Mouse (Mus musculus) stomach, postnatal 0 days (tissue): ENCODE measurements around the gene Ttc16. TPM values are rescaled to one million over a fixed set of nuclear protein-coding genes. Genes with fewer than 3 reads are reported as not detected.

ENCODE experiments used
- ATAC-seq: fragments of 200-750 bp; cut with Nextera tagmentation; 2 replicates; pipeline ENCODE4 v1.8.0; 2017; ENCODE audit not compliant: low FRiP score, low TSS enrichment
- DNase-seq: peaks from one replicate; pipeline ENCODE4 v3.0.0-alpha.2; 2016; ENCODE audit warnings: low spot score
- H3K27ac ChIP-seq: fragments of 300-500 bp; sonication (generic); replicated peaks from 2 replicates; pipeline ENCODE4 v1.5.1; 2014; ENCODE audit warnings: mild to moderate bottlenecking, control low read depth
- H3K27me3 ChIP-seq: fragments of 300-500 bp; sonication (generic); 2 replicates; pipeline ENCODE4 v1.6.1; 2014; ENCODE audit warnings: low read length; ENCODE audit not compliant: control insufficient read depth, insufficient read depth
- H3K36me3 ChIP-seq: fragments of 300-500 bp; sonication (generic); 2 replicates; pipeline ENCODE4 v1.6.1; 2014; ENCODE audit warnings: low read length, mixed read lengths; ENCODE audit not compliant: control insufficient read depth, insufficient read depth
- H3K4me1 ChIP-seq: fragments of 300-500 bp; sonication (generic); replicated peaks from 2 replicates; pipeline ENCODE4 v1.6.1; 2014; ENCODE audit warnings: antibody characterized with exemption; ENCODE audit not compliant: control insufficient read depth, insufficient read depth
- H3K4me2 ChIP-seq: fragments of 300-500 bp; sonication (generic); replicated peaks from 2 replicates; pipeline ENCODE4 v1.6.1; 2014; ENCODE audit warnings: low read depth, mild to moderate bottlenecking, control low read depth, moderate library complexity
- H3K4me3 ChIP-seq: fragments of 300-500 bp; sonication (generic); 2 replicates; pipeline ENCODE4 v1.5.1; 2014; ENCODE audit warnings: low read depth, low read length, control low read depth
- H3K9ac ChIP-seq: fragments of 300-500 bp; sonication (generic); 2 replicates; pipeline ENCODE4 v1.6.1; 2014; ENCODE audit warnings: mild to moderate bottlenecking, low read length, control low read depth, mixed read lengths
- H3K9me3 ChIP-seq: fragments of 300-500 bp; sonication (generic); 2 replicates; pipeline ENCODE4 v1.6.1; 2016; ENCODE audit warnings: low read length; ENCODE audit not compliant: control insufficient read depth
- CTCF ChIP-seq: IDR thresholded peaks from 2 replicates; pipeline ENCODE4 v1.5.1; 2016; ENCODE audit warnings: antibody characterized with exemption, low read depth, mild to moderate bottlenecking, moderate library complexity
- EP300 ChIP-seq: optimal IDR thresholded peaks from 2 replicates; pipeline ENCODE3; 2016; ENCODE audit warnings: antibody characterized with exemption
- WGBS: fragments of 180-500 bp; shearing (Covaris S2); extraction: QIAGEN DNeasy Blood & Tissue Kit; methylation state at CpG from one replicate; pipeline ENCODE4 v1.1.7; 2014; 5-methylcytosine and 5-hydroxymethylcytosine counted together
- polyA plus RNA-seq: library from polyadenylated mRNA; unstranded; fragments of >200 nt; fragmentation: Nextera tagmentation; extraction: Ambion mirVana; gene quantifications from 2 replicates; pipeline ENCODE4 v1.2.1, GENCODE M21; 2015

The Ttc16 gene
- polyA plus RNA-seq, 1 experiment from 2014 or later: 0.06 TPM

- 78% methylated on average over 4 of the region's 4 CpGs for WGBS
- TF ChIP-seq CTCF: no peak
- TF ChIP-seq EP300: no peak
Measured at GRCm38 (mm10) chr2:32761859-32762258, 13.6 kb downstream of the Ttc16 start.

GRCm38 (mm10) chr2:32761361-32761760 lies 14.1 kb downstream of the Ttc16 start:
- Histone ChIP-seq H3K27me3 (no peaks in the 10 kb centered on the region), H3K4me2 (no peak overlapping the region), H3K27ac (no peak overlapping the region), H3K9me3 (no peaks in the 10 kb centered on the region), H3K9ac (no peak overlapping the region), H3K4me1 (no peaks in the 10 kb centered on the region), H3K4me3 (no peak overlapping the region), H3K36me3 (peaks cover 7% of the 10 kb centered on the region; the same call in 1 of the 2 replicates)
- DNase-seq (no peak), ATAC-seq (no peak)
- TF ChIP-seq CTCF (no peak), EP300 (no peak)
- WGBS: 89% methylated on average over 14 of the region's 14 CpGs

More at GRCm38 (mm10) chr2:32761859-32762258, 13.6 kb downstream of the Ttc16 start:
- Histone ChIP-seq H3K9me3 (no peaks in the 10 kb centered on the region), H3K9ac (no peak overlapping the region), H3K4me2 (no peak overlapping the region), H3K27ac (no peak overlapping the region), H3K36me3 (peaks cover 7% of the 10 kb centered on the region; the same call in 1 of the 2 replicates), H3K4me1 (no peaks in the 10 kb centered on the region), H3K27me3 (no peaks in the 10 kb centered on the region), H3K4me3 (no peak overlapping the region)
- ATAC-seq: no peak
- no peak for DNase-seq

- H3K36me3 ChIP-seq: peaks cover 7% of the 10 kb centered on the region; the same call in 1 of the 2 replicates
- DNase-seq (no peak), ATAC-seq (no peak)
- H3K27me3 ChIP-seq: no peaks in the 10 kb centered on the region
- H3K9ac ChIP-seq: 0 out of 2 replicates have a peak overlapping the region, but pooled peaks have one; percentile 1
- no peaks in the 10 kb centered on the region for H3K4me1 ChIP-seq
- no peak for TF ChIP-seq CTCF
- no peak for TF ChIP-seq EP300
- WGBS: 97% methylated on average over 2 of the region's 2 CpGs
- no peak overlapping the region for H3K4me2 ChIP-seq
- H3K27ac ChIP-seq: no peak overlapping the region
- no peak overlapping the region for H3K4me3 ChIP-seq
- H3K9me3 ChIP-seq: no peaks in the 10 kb centered on the region
Measured at GRCm38 (mm10) chr2:32759001-32759400, 16.4 kb downstream of the Ttc16 start.

GRCm38 (mm10) chr2:32758503-32758902 lies 16.9 kb downstream of the Ttc16 start:
- no peaks in the 10 kb centered on the region for H3K4me1 ChIP-seq
- H3K9ac ChIP-seq: 0 out of 2 replicates have a peak overlapping the region, but pooled peaks have one; percentile 1
- no peak overlapping the region for H3K4me2 ChIP-seq
- DNase-seq (no peak), ATAC-seq (no peak)
- H3K4me3 ChIP-seq: no peak overlapping the region
- no peak overlapping the region for H3K27ac ChIP-seq
- no peaks in the 10 kb centered on the region for H3K9me3 ChIP-seq
- no peaks in the 10 kb centered on the region for H3K27me3 ChIP-seq
- WGBS: 59% methylated on average over 8 of the region's 8 CpGs
- H3K36me3 ChIP-seq: peaks cover 8% of the 10 kb centered on the region; the same call in 1 of the 2 replicates
- TF ChIP-seq CTCF (no peak), EP300 (no peak)

GRCm38 (mm10) chr2:32757056-32757845 lies 18.2 kb downstream of the Ttc16 start, which contains the start of gene Tor2a:
TSS of gene Tor2a (plus strand) at chr2:32757234.
- peak; percentile 98 for DNase-seq
- TF ChIP-seq EP300 (no peak), CTCF (peak; percentile 96)

GRCm38 (mm10) chr2:32756674-32757055 lies 18.8 kb downstream of the Ttc16 start:
- Histone ChIP-seq H3K4me1 (no peaks in the 10 kb centered on the region), H3K4me3 (no peak overlapping the region), H3K27me3 (no peaks in the 10 kb centered on the region), H3K4me2 (peak overlapping the region; percentile 69; the same call in 1 of the 2 replicates), H3K9me3 (no peaks in the 10 kb centered on the region), H3K9ac (no peak overlapping the region), H3K27ac (no peak overlapping the region), H3K36me3 (peaks cover 12% of the 10 kb centered on the region)
- TF ChIP-seq EP300: no peak
- TF ChIP-seq CTCF: no peak
- peak; percentile 8; the same call in 1 of the 2 replicates for ATAC-seq
- no peak for DNase-seq
- 29% methylated on average over 6 of the region's 6 CpGs for WGBS

More at GRCm38 (mm10) chr2:32757056-32757845, 18.2 kb downstream of the Ttc16 start, which contains the start of gene Tor2a:
- Histone ChIP-seq H3K36me3 (peaks cover 12% of the 10 kb centered on the region), H3K9me3 (no peaks in the 10 kb centered on the region), H3K27me3 (no peaks in the 10 kb centered on the region), H3K27ac (peak within 1 kb of the TSS; percentile 95), H3K4me2 (peak within 1 kb of the TSS; percentile 69), H3K4me3 (peak within 1 kb of the TSS; percentile 76), H3K9ac (peak within 1 kb of the TSS; percentile 85), H3K4me1 (no peaks in the 10 kb centered on the region)
- under 1% methylated on average over 65 of the region's 66 CpGs for WGBS
- ATAC-seq: peak; percentile 95
